Mouse (Mus musculus) cortical plate, adult 2 months (tissue): ENCODE data around the gene Spon1.

Experiments used
- CTCF ChIP-seq: fragments of 200-500 bp; IDR thresholded peaks from 2 replicates; pipeline ENCODE4 v1.5.1; 2011; ENCODE audit warnings: mild to moderate bottlenecking, control low read depth, low read length; ENCODE audit not compliant: insufficient read depth; ENCODE audit errors: extremely low read depth
- POLR2A ChIP-seq: fragments of 200-500 bp; IDR thresholded peaks from 2 replicates; pipeline ENCODE4 v1.6.1; 2011; ENCODE audit warnings: mild to moderate bottlenecking, low read length, control low read depth; ENCODE audit not compliant: insufficient read depth; ENCODE audit errors: extremely low read depth

GRCm38 (mm10) chr7:113765133-113765532 is 665 bp upstream of the Spon1 start:
- TF ChIP-seq CTCF: no peak
- TF ChIP-seq POLR2A: no peak
